Mouse (Mus musculus) intestine, postnatal 0 days (tissue): ENCODE measurements around the gene Zbtb18. TPM values are rescaled to one million over a fixed set of nuclear protein-coding genes. Genes with fewer than 3 reads are reported as not detected.

Experiments
- ATAC-seq: fragments of 200-750 bp; cut with Nextera tagmentation; 2 replicates; pipeline ENCODE4 v1.8.0; 2017; ENCODE audit warnings: mild to moderate bottlenecking, moderate TSS enrichment, moderate library complexity
- H3K27ac ChIP-seq: fragments of 300-500 bp; sonication (generic); 2 replicates; pipeline ENCODE4 v1.5.1; 2014; ENCODE audit warnings: mild to moderate bottlenecking, low read depth, low read length, moderate library complexity
- H3K27me3 ChIP-seq: fragments of 300-500 bp; sonication (generic); replicated peaks from 2 replicates; pipeline ENCODE4 v1.6.1; 2014; ENCODE audit warnings: low read length, mixed read lengths; ENCODE audit not compliant: control insufficient read depth, insufficient read depth
- H3K36me3 ChIP-seq: fragments of 300-500 bp; sonication (generic); 2 replicates; pipeline ENCODE4 v1.6.1; 2014; ENCODE audit warnings: mild to moderate bottlenecking, moderate library complexity; ENCODE audit not compliant: control insufficient read depth, insufficient read depth
- H3K4me1 ChIP-seq: fragments of 300-500 bp; sonication (generic); replicated peaks from 2 replicates; pipeline ENCODE4 v1.6.1; 2014; ENCODE audit warnings: antibody characterized with exemption, low read length, mixed read lengths; ENCODE audit not compliant: control insufficient read depth, insufficient read depth
- H3K4me2 ChIP-seq: fragments of 300-500 bp; sonication (generic); replicated peaks from 2 replicates; pipeline ENCODE4 v1.6.1; 2014; ENCODE audit warnings: low read depth, mild to moderate bottlenecking, moderate library complexity
- H3K4me3 ChIP-seq: fragments of 300-500 bp; sonication (generic); 2 replicates; pipeline ENCODE4 v1.5.1; 2014; ENCODE audit warnings: low read depth, low read length
- H3K9ac ChIP-seq: fragments of 300-500 bp; sonication (generic); 2 replicates; pipeline ENCODE4 v1.6.1; 2014; ENCODE audit warnings: mild to moderate bottlenecking, low read depth, low read length
- H3K9me3 ChIP-seq: fragments of 300-500 bp; sonication (generic); 2 replicates; pipeline ENCODE4 v1.6.1; 2016; ENCODE audit warnings: mixed run types; ENCODE audit not compliant: control insufficient read depth
- CTCF ChIP-seq: sonication (generic); IDR thresholded peaks from 2 replicates; pipeline ENCODE4 v1.5.1; 2016; ENCODE audit warnings: low read depth, mild to moderate bottlenecking, control low read depth, antibody characterized with exemption, moderate library complexity
- WGBS: fragments of 180-500 bp; shearing (Covaris S2); extraction: QIAGEN DNeasy Blood & Tissue Kit; methylation state at CpG from one replicate; pipeline ENCODE4 v1.1.7; 2014; 5-methylcytosine and 5-hydroxymethylcytosine counted together
- polyA plus RNA-seq: library from polyadenylated mRNA; unstranded; fragments of >200 nt; fragmentation: Nextera tagmentation; extraction: Ambion mirVana; gene quantifications from 2 replicates; pipeline ENCODE4 v1.2.1, GENCODE M21; 2015

Zbtb18 gene
- polyA plus RNA-seq, 1 experiment from 2014 or later = 2.5 TPM

GRCm38 (mm10) chr1:177441492-177442195, 507 bp upstream of the Zbtb18 start:
- Histone ChIP-seq H3K4me3 (peak overlapping the region; percentile 71), H3K27me3 (no peaks in the 10 kb centered on the region), H3K9me3 (no peaks in the 10 kb centered on the region), H3K4me2 (peak overlapping the region; percentile 80), H3K36me3 (no peaks in the 10 kb centered on the region), H3K4me1 (no peaks in the 10 kb centered on the region; the same call in 1 of the 2 replicates), H3K9ac (peak overlapping the region; percentile 66), H3K27ac (peak overlapping the region; percentile 88)
- TF ChIP-seq CTCF = peak; percentile 36; the same call in 1 of the 2 replicates
- peak; percentile 99 for ATAC-seq
- WGBS = under 1% methylated on average over 79 of the region's 87 CpGs

GRCm38 (mm10) chr1:177442821-177443723, 921 bp downstream of the Zbtb18 start:
- no peak; the same call in 1 of the 2 replicates for ATAC-seq
- H3K9me3 ChIP-seq = no peaks in the 10 kb centered on the region
- WGBS = 1% methylated on average over 36 of the region's 62 CpGs
- H3K4me1 ChIP-seq = no peaks in the 10 kb centered on the region; the same call in 1 of the 2 replicates
- H3K9ac ChIP-seq = peak overlapping the region; percentile 91
- H3K27ac ChIP-seq = peak overlapping the region; percentile 93
- TF ChIP-seq CTCF = no peak
- H3K4me2 ChIP-seq = peak overlapping the region; percentile 80
- H3K27me3 ChIP-seq = no peaks in the 10 kb centered on the region
- H3K4me3 ChIP-seq = peak overlapping the region; percentile 55
- H3K36me3 ChIP-seq = peaks cover 12% of the 10 kb centered on the region

GRCm38 (mm10) chr1:177443724-177444482, 1.8 kb downstream of the Zbtb18 start:
- H3K9me3 ChIP-seq = no peaks in the 10 kb centered on the region
- no peak for ATAC-seq
- H3K4me2 ChIP-seq = peak overlapping the region; percentile 80
- H3K27me3 ChIP-seq = no peaks in the 10 kb centered on the region
- peak overlapping the region; percentile 91; the same call in 1 of the 2 replicates for H3K9ac ChIP-seq
- H3K27ac ChIP-seq = no peak overlapping the region; the same call in 1 of the 2 replicates
- 55% methylated on average over 9 of the region's 9 CpGs for WGBS
- H3K4me3 ChIP-seq = peak overlapping the region; percentile 55
- H3K4me1 ChIP-seq = no peaks in the 10 kb centered on the region; the same call in 1 of the 2 replicates
- peaks cover 18% of the 10 kb centered on the region for H3K36me3 ChIP-seq
- no peak for TF ChIP-seq CTCF

- no peak for TF ChIP-seq CTCF
- Histone ChIP-seq H3K4me2 (peak overlapping the region; percentile 80; the same call in 1 of the 2 replicates), H3K9ac (no peak overlapping the region), H3K27me3 (no peaks in the 10 kb centered on the region), H3K4me3 (no peak overlapping the region), H3K27ac (no peak overlapping the region), H3K4me1 (no peaks in the 10 kb centered on the region; the same call in 1 of the 2 replicates), H3K9me3 (no peaks in the 10 kb centered on the region), H3K36me3 (peaks cover 21% of the 10 kb centered on the region)
- WGBS = 66% methylated on average over 3 of the region's 3 CpGs
- ATAC-seq = no peak
Measured at GRCm38 (mm10) chr1:177444483-177444810, 2.3 kb downstream of the Zbtb18 start.

GRCm38 (mm10) chr1:177444941-177445340, 2.8 kb downstream of the Zbtb18 start:
- H3K9ac ChIP-seq = no peak overlapping the region
- H3K27ac ChIP-seq = no peak overlapping the region
- ATAC-seq = no peak
- no peaks in the 10 kb centered on the region; the same call in 1 of the 2 replicates for H3K4me1 ChIP-seq
- H3K4me3 ChIP-seq = no peak overlapping the region
- no peaks in the 10 kb centered on the region for H3K27me3 ChIP-seq
- no peaks in the 10 kb centered on the region for H3K9me3 ChIP-seq
- peaks cover 21% of the 10 kb centered on the region for H3K36me3 ChIP-seq
- no peak for TF ChIP-seq CTCF
- 64% methylated on average over 5 of the region's 5 CpGs for WGBS
- H3K4me2 ChIP-seq = no peak overlapping the region
